In genomic region chr1:192533016-192533415, GRCm38 (mm10) we compare ENCODE assay signal across 31 mouse cellular contexts.
"Had no signal": no experiment of that assay in that cellular context is flagged by ENCODE, and none has a peak within 500 bp of the region (broad histone marks: within the 10 kb centered on the region; RNA-seq: fewer than 3 reads in every experiment).

No protein-coding gene starts in this region.

- H3K4me2 ChIP-seq: limb, embryonic 12.5 days; limb, embryonic 13.5 days; limb, embryonic 15.5 days; liver, embryonic 11.5 days; liver, embryonic 12.5 days; liver, embryonic 13.5 days; liver, embryonic 15.5 days; lung, embryonic 14.5 days; lung, embryonic 15.5 days; midbrain, embryonic 11.5 days; midbrain, embryonic 12.5 days; midbrain, embryonic 13.5 days; midbrain, embryonic 15.5 days; neural tube, embryonic 12.5 days had no signal

- H3K27me3 ChIP-seq: limb, embryonic 12.5 days; limb, embryonic 13.5 days; limb, embryonic 15.5 days; liver, embryonic 12.5 days; liver, embryonic 13.5 days; liver, embryonic 15.5 days; lung, embryonic 15.5 days; megakaryocyte, embryonic 14.5 days; midbrain, embryonic 12.5 days; midbrain, embryonic 13.5 days; midbrain, embryonic 15.5 days; neural tube, embryonic 12.5 days had no signal

- H3K9ac ChIP-seq: limb, embryonic 12.5 days; limb, embryonic 13.5 days; limb, embryonic 15.5 days; liver, embryonic 12.5 days; liver, embryonic 13.5 days; liver, embryonic 14.5 days; liver, embryonic 15.5 days; liver, postnatal 0 days; lung, embryonic 14.5 days; lung, embryonic 15.5 days; midbrain, embryonic 12.5 days; midbrain, embryonic 13.5 days; midbrain, embryonic 15.5 days; neural tube, embryonic 12.5 days had no signal

- H3K9me3 ChIP-seq: limb, embryonic 10.5 days; limb, embryonic 12.5 days; limb, embryonic 13.5 days; limb, embryonic 15.5 days; liver, embryonic 12.5 days; liver, embryonic 13.5 days; liver, embryonic 15.5 days; lung, embryonic 15.5 days; midbrain, embryonic 10.5 days; midbrain, embryonic 12.5 days; midbrain, embryonic 13.5 days; midbrain, embryonic 15.5 days; neural tube, embryonic 12.5 days had no signal

- ATAC-seq: midbrain, embryonic 13.5 days; midbrain, embryonic 15.5 days; midbrain, embryonic 16.5 days had no signal

- H3K4me1 ChIP-seq: limb, embryonic 13.5 days; limb, embryonic 15.5 days; liver, embryonic 15.5 days; lung, embryonic 15.5 days; midbrain, embryonic 12.5 days; midbrain, embryonic 15.5 days; neural tube, embryonic 12.5 days had no signal

- H3K27ac ChIP-seq: limb, embryonic 10.5 days; limb, embryonic 12.5 days; limb, embryonic 13.5 days; limb, embryonic 15.5 days; liver, embryonic 12.5 days; liver, embryonic 13.5 days; liver, embryonic 14.5 days; liver, embryonic 15.5 days; macrophage; midbrain, embryonic 10.5 days; midbrain, embryonic 12.5 days; midbrain, embryonic 13.5 days; midbrain, embryonic 15.5 days; neural tube, embryonic 12.5 days had no signal

- H3K4me3 ChIP-seq: limb, embryonic 10.5 days; limb, embryonic 12.5 days; limb, embryonic 13.5 days; limb, embryonic 15.5 days; liver, embryonic 12.5 days; liver, embryonic 13.5 days; liver, embryonic 15.5 days; lung, embryonic 15.5 days; megakaryocyte, embryonic 14.5 days; midbrain, embryonic 10.5 days; midbrain, embryonic 12.5 days; midbrain, embryonic 13.5 days; midbrain, embryonic 15.5 days; myocyte; neural tube, embryonic 12.5 days had no signal

- DNase-seq: left cerebral cortex, postnatal 4 days; liver; liver, embryonic 13.5 days; liver, postnatal 0 days; lung, adult 18-20 months; lung, adult 2 months; lung, postnatal 10 days; lung, postnatal 14 days; lung, postnatal 36 days; lung, postnatal 4 days; midbrain, embryonic 14.5 days had no signal

- H3K36me3 ChIP-seq: limb, embryonic 10.5 days; limb, embryonic 12.5 days; limb, embryonic 13.5 days; limb, embryonic 15.5 days; liver, embryonic 12.5 days; liver, embryonic 13.5 days; liver, embryonic 15.5 days; lung, embryonic 15.5 days; midbrain, embryonic 10.5 days; midbrain, embryonic 12.5 days; midbrain, embryonic 13.5 days; midbrain, embryonic 15.5 days; neural tube, embryonic 12.5 days had no signal
